Mouse (Mus musculus): ENCODE measurements at regions not wholly inside any gene's neighbourhood (a gene's known extent, or its start where the extent isn't known, plus 50 kb on each side); places are given as distances from the start of the nearest gene placed in this dataset.

DNA sequence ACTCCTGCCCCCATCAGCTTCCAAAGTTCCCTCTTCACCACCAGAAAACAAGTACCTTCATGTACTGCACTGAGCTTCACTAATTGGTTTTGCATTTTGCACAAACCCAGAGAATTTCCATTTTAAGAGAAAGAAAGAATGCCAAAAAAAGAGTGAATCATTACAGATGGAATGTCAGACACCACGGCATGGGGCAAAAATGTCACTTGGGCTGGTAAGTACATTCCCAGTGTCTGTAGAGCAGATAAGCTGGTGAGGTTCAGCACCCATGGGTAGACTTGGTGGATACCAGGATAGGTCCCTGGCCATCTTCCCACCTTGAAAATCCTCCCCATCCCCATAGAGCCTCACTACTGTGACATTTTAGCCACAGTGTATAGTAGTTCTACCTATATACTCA lies 113.8 kb downstream of the Lmo4 start:
- TF ChIP-seq CTCF (conservative IDR thresholded peaks at IDR 0.05; ENCODE audit: low read length) = no peak
- no peak for TF ChIP-seq POU5F1 (IDR thresholded peaks at IDR 0.05; ENCODE audit: borderline replicate concordance, low read length)
- no peak for TF ChIP-seq NANOG (IDR thresholded peaks at IDR 0.05; ENCODE audit: borderline replicate concordance, low read length)
